In the genomic region with DNA sequence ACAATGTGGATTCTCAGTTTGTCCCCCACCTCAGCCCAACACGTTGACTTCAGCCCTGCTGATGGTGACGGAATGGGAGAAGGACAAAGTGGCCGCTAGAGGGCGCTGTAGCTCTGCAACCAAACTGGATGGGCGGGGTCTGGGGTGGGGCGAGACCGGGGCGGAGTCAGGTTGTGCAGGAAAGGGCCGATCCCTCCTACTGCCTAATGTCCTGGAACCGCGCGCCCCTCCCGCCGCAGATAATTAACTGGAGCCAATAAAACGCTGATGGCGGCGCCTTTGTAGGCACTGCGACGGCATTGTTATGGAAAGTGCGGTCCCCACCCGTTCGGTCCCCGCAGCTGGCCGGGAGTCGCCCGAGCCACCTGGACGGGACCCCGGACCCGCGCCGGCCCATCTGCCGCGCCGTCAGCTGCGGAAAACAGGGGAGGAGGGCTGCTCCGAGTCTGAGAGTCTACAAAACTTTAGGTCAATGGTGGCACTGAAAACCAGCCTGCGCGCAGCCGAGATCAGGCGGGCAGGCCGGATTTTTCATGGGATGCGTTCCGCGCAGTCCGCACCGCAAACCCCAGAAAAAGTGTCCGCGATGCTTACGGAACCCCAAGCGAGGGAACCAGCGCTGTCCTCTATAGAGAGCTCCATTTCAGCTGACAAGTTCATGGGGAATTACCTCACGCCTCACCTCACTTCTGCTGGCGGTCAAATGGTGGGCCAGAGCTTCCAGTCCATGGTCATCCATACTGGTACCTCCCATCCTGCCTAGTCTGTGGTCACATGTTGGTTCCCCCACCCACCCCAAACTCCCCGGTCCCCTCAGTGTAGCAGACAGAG, we compare ENCODE assay signal across 8 mouse cellular contexts. TPM values are rescaled to one million over a fixed set of nuclear protein-coding genes. Genes with fewer than 3 reads are reported as not detected.
DNase-seq lines count a peak whose midpoint lies in the region; ATAC-seq lines count a peak whose summit lies in the region.

No protein-coding gene starts in this region.

- peak overlapping the region; percentile 99 for H3K4me2 ChIP-seq in heart, embryonic 15.5 days
- peak overlapping the region; percentile 81 for H3K4me2 ChIP-seq in liver, embryonic 12.5 days
- peak overlapping the region; percentile 97 for H3K4me2 ChIP-seq in stomach, embryonic 14.5 days (replicated peaks; ENCODE audit: low read depth, low read length)

- H3K9me3 ChIP-seq in forebrain, embryonic 10.5 days = no peaks in the 10 kb centered on the region
- H3K9me3 ChIP-seq in heart, embryonic 15.5 days (replicated peaks) = no peaks in the 10 kb centered on the region
- no peaks in the 10 kb centered on the region for H3K9me3 ChIP-seq in liver, embryonic 12.5 days (replicated peaks)
- no peaks in the 10 kb centered on the region for H3K9me3 ChIP-seq in stomach, embryonic 14.5 days (ENCODE audit: control insufficient read depth, low read depth, low read length)

- peak overlapping the region; percentile 65 for H3K4me3 ChIP-seq in forebrain, embryonic 10.5 days
- peak overlapping the region; percentile 75 for H3K4me3 ChIP-seq in heart, embryonic 15.5 days
- peak overlapping the region; percentile 55 for H3K4me3 ChIP-seq in liver, embryonic 12.5 days
- H3K4me3 ChIP-seq in stomach, embryonic 14.5 days (ENCODE audit: low read depth, low read length) = peak overlapping the region; percentile 63

- H3K4me1 ChIP-seq in forebrain, embryonic 10.5 days = peaks cover 21% of the 10 kb centered on the region
- peaks cover 6% of the 10 kb centered on the region for H3K4me1 ChIP-seq in heart, embryonic 15.5 days (replicated peaks)
- peaks cover 7% of the 10 kb centered on the region for H3K4me1 ChIP-seq in liver, embryonic 12.5 days
- no peaks in the 10 kb centered on the region for H3K4me1 ChIP-seq in stomach, embryonic 14.5 days (ENCODE audit: control insufficient read depth, insufficient read depth, low read length)

- H3K27me3 ChIP-seq in forebrain, embryonic 10.5 days (ENCODE audit: poor library complexity, severe bottlenecking) = peaks cover 67% of the 10 kb centered on the region
- peaks cover 77% of the 10 kb centered on the region for H3K27me3 ChIP-seq in heart, embryonic 15.5 days
- H3K27me3 ChIP-seq in liver, embryonic 12.5 days (replicated peaks) = peaks cover 95% of the 10 kb centered on the region
- no peaks in the 10 kb centered on the region for H3K27me3 ChIP-seq in stomach, embryonic 14.5 days (ENCODE audit: control insufficient read depth, insufficient read depth, low read length)

- H3K9ac ChIP-seq in heart, embryonic 15.5 days = peak overlapping the region; percentile 64
- peak overlapping the region; percentile 56 for H3K9ac ChIP-seq in liver, embryonic 12.5 days
- H3K9ac ChIP-seq in stomach, embryonic 14.5 days (replicated peaks; ENCODE audit: low read depth, low read length) = peak overlapping the region; percentile 15; the same call in 1 of the 2 replicates

- peak; percentile 89 for ATAC-seq in heart, embryonic 15.5 days (replicated peaks; ENCODE audit: insufficient number of reproducible peaks, insufficient read depth, low FRiP score, low read depth)
- ATAC-seq in liver, embryonic 12.5 days = peak; percentile 92
- peak; percentile 91 for ATAC-seq in stomach, embryonic 14.5 days (ENCODE audit: insufficient number of reproducible peaks, insufficient read depth, low FRiP score, low read depth)

- under 1% methylated on average over 54 of the region's 54 CpGs for WGBS in forebrain, embryonic 10.5 days
- under 1% methylated on average over 54 of the region's 54 CpGs for WGBS in heart, embryonic 15.5 days
- WGBS in liver, embryonic 12.5 days (ENCODE audit: insufficient replicate concordance) = under 1% methylated on average over 54 of the region's 54 CpGs
- 1% methylated on average over 54 of the region's 54 CpGs for WGBS in stomach, embryonic 14.5 days

- H3K27ac ChIP-seq in forebrain, embryonic 10.5 days = peak overlapping the region; percentile 83
- no peak overlapping the region for H3K27ac ChIP-seq in heart, embryonic 15.5 days
- H3K27ac ChIP-seq in liver, embryonic 12.5 days = no peak overlapping the region
- H3K27ac ChIP-seq in stomach, embryonic 14.5 days (ENCODE audit: low read length) = no peak overlapping the region

- DNase-seq in CD8-positive naive resting alpha-beta T cell, adult 2 months (ENCODE audit: low read depth in 2 of 2, low spot score in 2 of 2) = peak; percentile 71 to 79
- DNase-seq in c-Kit-positive CD71-negative TER-119-negative erythroid progenitor cells, embryonic 14.5 days (ENCODE audit: low read depth) = peak; percentile 86
- DNase-seq in forebrain, embryonic 10.5 days (ENCODE audit: extremely low spot score, low spot score) = peak; percentile 98
- DNase-seq in kidney, postnatal 14 days = peak; percentile 90
- peak; percentile 70 to 80 for DNase-seq in natural killer cell, adult 2 months (ENCODE audit: low spot score in 2 of 2)

- H3K36me3 ChIP-seq in forebrain, embryonic 10.5 days (replicated peaks) = no peaks in the 10 kb centered on the region
- no peaks in the 10 kb centered on the region for H3K36me3 ChIP-seq in heart, embryonic 15.5 days
- H3K36me3 ChIP-seq in liver, embryonic 12.5 days = no peaks in the 10 kb centered on the region
- no peaks in the 10 kb centered on the region for H3K36me3 ChIP-seq in stomach, embryonic 14.5 days (ENCODE audit: control insufficient read depth, insufficient read depth, low read length)

RNA-seq across cellular contexts. Expression of a gene that starts 33.2 kb away (rescaled TPM):
- 0.69 and 0.79 TPM in 2 replicates for polyA plus RNA-seq in forebrain, embryonic 10.5 days (2016; fragmentation: Nextera tagmentation; extraction: Ambion mirVana)
- 0.40 and 0.87 TPM in 2 replicates for polyA plus RNA-seq in heart, embryonic 15.5 days (2015; fragmentation: Nextera tagmentation; extraction: Ambion mirVana)
- 1.3 and 1.9 TPM in 2 replicates for polyA plus RNA-seq in liver, embryonic 12.5 days (2016; fragmentation: Nextera tagmentation; extraction: Ambion mirVana)
- 2.9 and 3.6 TPM in 2 replicates for polyA plus RNA-seq in stomach, embryonic 14.5 days (2014; fragmentation: Nextera tagmentation; extraction: Ambion mirVana)

RNA-seq across cellular contexts. Expression of a gene that starts 49.4 kb away (rescaled TPM):
- polyA plus RNA-seq in forebrain, embryonic 10.5 days (2016; fragmentation: Nextera tagmentation; extraction: Ambion mirVana) = 60.3 and 70.4 TPM in 2 replicates
- polyA plus RNA-seq in heart, embryonic 15.5 days (2015; fragmentation: Nextera tagmentation; extraction: Ambion mirVana) = 8.8 and 12.7 TPM in 2 replicates
- 11.1 and 11.8 TPM in 2 replicates for polyA plus RNA-seq in liver, embryonic 12.5 days (2016; fragmentation: Nextera tagmentation; extraction: Ambion mirVana)
- polyA plus RNA-seq in stomach, embryonic 14.5 days (2014; fragmentation: Nextera tagmentation; extraction: Ambion mirVana) = 27.4 and 28.6 TPM in 2 replicates

RNA-seq across cellular contexts. Expression of a gene that starts 51.9 kb away (rescaled TPM):
- polyA plus RNA-seq in forebrain, embryonic 10.5 days (2016; fragmentation: Nextera tagmentation; extraction: Ambion mirVana) = 1.1 and 2.4 TPM in 2 replicates
- 0.04 TPM in 1 of 2 replicates, not detected in the other for polyA plus RNA-seq in heart, embryonic 15.5 days (2015; fragmentation: Nextera tagmentation; extraction: Ambion mirVana)
- not detected in 2 replicates for polyA plus RNA-seq in liver, embryonic 12.5 days (2016; fragmentation: Nextera tagmentation; extraction: Ambion mirVana)
- polyA plus RNA-seq in stomach, embryonic 14.5 days (2014; fragmentation: Nextera tagmentation; extraction: Ambion mirVana) = 0.10 and 0.12 TPM in 2 replicates
